Mouse (Mus musculus) duodenum, adult 2 months (tissue): ENCODE measurements around the gene Fli1. TPM values are rescaled to one million over a fixed set of nuclear protein-coding genes. Genes with fewer than 3 reads are reported as not detected.

Source experiments
- polyA plus RNA-seq: library from polyadenylated mRNA; depleted of rRNA; stranded (reverse); fragments of >200 nt; gene quantifications from 2 replicates; pipeline ENCODE4 v1.2.3, GENCODE M21; 2012; ENCODE audit warnings: low replicate concordance; rRNA removed

The Fli1 gene
- polyA plus RNA-seq = 1.0 and 1.5 TPM in 2 replicates

DNA sequence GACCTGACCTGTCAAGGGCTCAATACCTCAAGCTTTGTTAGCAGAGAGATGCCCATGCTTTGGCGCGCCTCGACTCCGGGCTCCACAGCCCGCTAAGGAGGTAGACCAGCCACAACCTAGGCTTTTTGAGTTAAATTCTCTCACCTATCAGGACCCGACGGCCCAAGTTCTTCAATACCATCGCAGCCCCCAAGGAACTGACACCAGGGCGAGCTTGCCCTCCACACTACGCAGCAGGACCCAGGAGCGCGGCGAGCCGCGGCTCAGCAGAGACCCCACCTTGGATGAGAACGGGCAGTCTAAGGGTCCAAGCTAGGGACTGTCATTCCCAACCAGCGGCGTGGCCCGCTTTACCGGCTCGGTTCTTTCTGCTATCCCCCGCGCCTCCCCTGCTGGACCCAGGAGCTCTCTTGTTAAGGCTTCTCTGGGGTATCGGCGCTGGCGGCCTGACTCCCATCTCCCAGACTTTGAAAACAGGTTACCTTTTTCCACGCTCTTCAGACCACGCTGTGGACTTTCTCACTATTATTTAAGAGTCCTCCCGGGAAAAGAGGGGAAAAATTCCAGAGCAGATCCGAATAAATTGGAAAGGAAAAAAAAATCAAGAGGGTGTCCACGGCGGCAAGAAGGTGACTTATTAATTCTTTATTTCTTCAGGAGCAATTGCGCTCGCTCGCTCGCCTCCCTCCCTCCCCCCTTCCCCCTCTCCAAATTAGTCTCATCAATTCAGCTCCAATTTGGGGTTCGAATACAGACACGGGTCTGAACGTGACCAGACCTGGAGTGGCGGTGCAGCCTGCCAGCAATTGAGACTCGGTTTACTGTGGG lies at the start of gene Fli1:
TSS of gene Fli1 (minus strand) at position 650 of the 828 bp plus-strand sequence.

Other genes with a start within 250 kb of the Fli1 start
- 0.11 and 0.12 TPM in 2 replicates for gene Kcnj5, start 198.5 kb downstream of the Fli1 start, polyA plus RNA-seq
- gene Kcnj1, start 170.4 kb downstream of the Fli1 start, polyA plus RNA-seq = not detected in 2 replicates
- gene Ets1, start 93.4 kb upstream of the Fli1 start, polyA plus RNA-seq = 3.9 and 4.4 TPM in 2 replicates